Mouse (Mus musculus): ENCODE measurements at regions not wholly inside any gene's neighbourhood (a gene's known extent, or its start where the extent isn't known, plus 50 kb on each side); places are given as distances from the start of the nearest gene placed in this dataset.

GRCm38 (mm10) chr7:66492748-66493147, 65.4 kb upstream of the Aldh1a3 start:
- intact Hi-C loops (cut with DNase I): no loop called here

DNA sequence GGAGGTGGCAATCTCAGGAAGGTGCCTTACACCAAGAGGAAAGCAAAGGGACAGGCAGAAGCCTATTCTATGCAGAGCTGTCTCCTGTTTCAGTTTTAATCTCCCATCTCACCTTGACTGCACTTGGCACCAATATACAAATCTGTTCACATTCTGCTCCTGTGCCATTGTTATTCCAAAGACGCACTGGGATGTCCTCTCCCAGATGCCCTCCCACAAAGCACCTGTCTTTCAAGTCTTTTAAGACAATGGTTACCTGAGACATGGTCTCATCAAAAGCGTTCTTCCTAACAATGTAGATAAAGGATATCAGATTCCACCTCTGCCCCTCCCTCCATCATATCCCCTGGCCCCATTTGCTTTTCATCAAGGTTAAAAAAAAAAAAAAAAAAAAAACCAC, 64.2 kb upstream of the Aldh1a3 start:
- intact Hi-C loops (cut with DNase I): no loop called here

DNA sequence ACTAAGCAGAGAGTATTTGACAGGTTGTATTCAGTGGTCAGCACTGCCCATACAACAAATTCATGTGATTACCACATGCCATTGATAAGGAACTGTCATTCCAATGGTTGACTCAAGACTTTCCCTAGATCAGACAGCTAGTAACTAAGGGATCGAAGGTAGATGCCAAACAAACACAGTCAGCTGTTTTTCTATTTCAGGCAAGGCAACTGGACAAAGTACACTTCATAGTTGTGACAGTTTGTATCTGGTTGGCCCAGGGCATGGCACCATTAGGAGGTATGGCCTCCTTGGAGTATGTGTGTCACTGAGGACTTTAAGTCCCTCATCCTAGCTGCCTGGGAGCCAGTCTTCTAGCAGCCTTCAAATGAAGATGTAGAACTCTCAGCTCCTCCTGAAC, 62.8 kb upstream of the Aldh1a3 start:
- intact Hi-C loops (cut with DNase I): no loop called here

DNA sequence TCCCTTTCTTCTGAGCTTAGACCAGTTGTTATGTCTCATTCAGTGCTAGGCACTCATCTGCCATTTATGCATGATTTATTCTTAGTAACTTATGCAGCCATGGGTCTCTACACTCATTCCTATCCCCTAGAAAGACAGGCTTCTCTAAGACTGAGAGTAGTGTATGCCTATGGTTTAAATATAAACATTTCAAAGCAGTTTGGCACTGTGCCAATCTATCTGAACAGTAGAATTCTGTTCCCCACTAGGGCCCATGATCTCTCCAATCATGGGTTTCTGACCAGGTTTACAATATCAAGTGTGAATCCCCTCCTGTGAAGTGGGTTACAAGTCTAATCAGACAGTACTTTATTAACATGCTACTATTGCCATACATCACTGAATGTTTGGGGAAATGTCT, 60.4 kb upstream of the Aldh1a3 start:
- intact Hi-C loops (cut with DNase I): no loop called here

GRCm38 (mm10) chr7:66480446-66480845, 53.1 kb upstream of the Aldh1a3 start:
- intact Hi-C loops (cut with DNase I): no loop called here

GRCm38 (mm10) chr7:66479321-66479720, 52.0 kb upstream of the Aldh1a3 start:
- intact Hi-C loops (cut with DNase I): no loop called here

- intact Hi-C loops (cut with DNase I): no loop called here
Observed at GRCm38 (mm10) chr7:66478106-66478505, 50.8 kb upstream of the Aldh1a3 start.

DNA sequence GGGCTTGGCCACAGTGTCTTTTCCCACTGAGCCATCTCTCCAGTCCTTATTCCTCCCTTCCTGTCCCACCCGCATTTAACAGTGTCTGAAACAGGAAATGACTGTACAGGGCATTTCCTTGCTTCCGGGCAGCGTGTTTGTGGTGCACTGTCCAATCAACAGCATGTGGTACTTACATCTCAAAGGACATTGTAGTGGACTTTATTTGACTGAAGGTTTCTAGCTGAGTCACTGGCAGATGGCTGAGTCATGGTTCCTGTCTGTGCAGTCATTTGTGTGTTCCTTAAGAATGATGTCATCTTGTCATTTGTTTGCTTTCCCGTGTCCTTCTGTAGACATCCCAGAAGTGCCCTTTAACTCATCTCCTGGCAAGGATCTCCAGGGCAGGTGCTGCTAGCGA, 50.2 kb upstream of the Aldh1a3 start:
- intact Hi-C loops (cut with DNase I): no loop called here
